Mouse (Mus musculus): Measurements from ENCODE around the gene Dnase1l1. TPM values are rescaled to one million over a fixed set of nuclear protein-coding genes. Genes with fewer than 3 reads are reported as not detected.

Gene Dnase1l1
- polyA plus RNA-seq, 1 experiment from 2014 or later: 15.7 TPM

DNA sequence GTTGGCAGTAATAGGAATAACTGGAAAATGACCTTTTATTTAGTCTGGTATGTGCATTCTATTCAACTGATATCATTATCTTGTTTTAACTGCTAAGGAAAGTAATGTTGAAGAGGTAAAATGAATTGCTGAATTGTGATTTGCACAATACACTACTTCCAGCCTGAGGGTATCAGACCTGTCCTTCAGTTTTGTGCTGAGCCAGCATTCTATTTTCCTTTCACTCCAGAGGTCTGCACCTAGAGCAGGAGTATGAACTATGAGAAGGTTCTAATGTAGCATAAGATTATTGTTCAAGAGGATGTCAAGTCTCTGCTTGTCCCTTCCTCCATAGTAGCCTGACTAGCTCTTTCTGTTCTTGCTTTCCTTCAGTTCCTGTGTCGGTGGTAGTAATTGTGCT is 16.2 kb upstream of the Dnase1l1 start:
- Histone ChIP-seq H3K4me1 (ENCODE audit: control insufficient read depth, insufficient read depth, low read length) (0 out of 2 replicates have a peak, but pooled peaks cover 3% of the 10 kb centered on the region), H3K4me2 (ENCODE audit: low read depth, low read length) (no peak overlapping the region), H3K9ac (ENCODE audit: low read length) (no peak overlapping the region), H3K27ac (ENCODE audit: low read length) (no peak overlapping the region), H3K9me3 (replicated peaks; ENCODE audit: control insufficient read depth, low read length) (no peaks in the 10 kb centered on the region), H3K4me3 (ENCODE audit: low read length) (no peak overlapping the region), H3K36me3 (ENCODE audit: control insufficient read depth, insufficient read depth) (peaks cover 7% of the 10 kb centered on the region), H3K27me3 (ENCODE audit: control insufficient read depth, insufficient read depth, low read length) (no peaks in the 10 kb centered on the region)
- 62% methylated on average over 1 of the region's 1 CpGs for WGBS
- no peak for ATAC-seq (replicated peaks; ENCODE audit: extremely low read depth, insufficient read depth, low FRiP score)

DNA sequence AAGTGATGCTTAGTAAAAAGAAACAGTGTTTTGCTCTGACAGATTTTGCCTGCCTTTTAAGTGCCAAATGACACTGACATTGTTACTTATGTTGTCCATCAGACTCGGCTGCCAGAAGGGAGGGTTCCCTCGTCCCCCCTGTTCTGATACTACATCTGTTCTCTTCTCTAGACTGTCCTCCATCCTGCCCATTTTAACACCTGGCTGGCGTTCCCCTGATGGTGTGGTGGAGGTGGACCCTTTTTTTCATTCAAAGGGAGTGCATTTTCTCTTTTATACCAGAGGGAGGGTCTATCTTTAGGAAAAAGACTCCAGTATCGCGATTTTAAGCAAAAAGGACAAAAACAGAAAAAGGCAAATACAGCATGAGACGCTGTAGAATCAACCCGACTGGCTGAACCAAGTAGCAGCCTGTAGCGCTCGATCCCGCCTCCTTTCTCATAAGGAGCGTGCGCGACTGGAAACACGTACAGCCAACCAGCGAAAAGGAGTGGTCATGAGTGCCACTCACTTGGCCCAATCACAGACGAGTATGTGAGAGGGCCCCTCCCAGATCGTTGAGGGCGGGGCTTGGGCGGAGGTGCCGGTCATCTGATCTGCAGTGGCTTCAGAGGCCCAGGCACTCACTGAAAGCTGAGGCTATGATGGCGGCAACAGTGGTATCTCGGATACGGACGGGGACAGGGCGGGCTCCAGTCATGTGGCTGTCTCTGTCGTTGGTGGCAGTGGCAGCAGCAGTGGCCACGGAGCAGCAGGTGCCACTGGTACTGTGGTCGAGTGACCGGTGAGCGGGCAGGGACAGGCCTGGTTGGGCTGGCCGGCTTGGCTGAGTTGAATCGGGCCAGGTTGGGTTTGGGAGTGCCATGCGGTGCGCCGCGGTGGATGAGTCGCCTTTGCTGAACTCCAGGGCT is 14.7 kb upstream of the Dnase1l1 start, which contains the start of gene Atp6ap1:
Atp6ap1 (plus strand) TSS at position 560 of the 911 bp plus-strand sequence.
- H3K36me3 ChIP-seq (ENCODE audit: control insufficient read depth, insufficient read depth): peaks cover 6% of the 10 kb centered on the region; the same call in 1 of the 2 replicates
- 14% methylated on average over 37 of the region's 37 CpGs for WGBS
- H3K4me3 ChIP-seq (ENCODE audit: low read length): peak within 1 kb of the TSS; percentile 73
- H3K27me3 ChIP-seq (ENCODE audit: control insufficient read depth, insufficient read depth, low read length): no peaks in the 10 kb centered on the region
- no peaks in the 10 kb centered on the region for H3K9me3 ChIP-seq (replicated peaks; ENCODE audit: control insufficient read depth, low read length)
- 0 out of 2 replicates have a peak, but pooled peaks cover 3% of the 10 kb centered on the region for H3K4me1 ChIP-seq (ENCODE audit: control insufficient read depth, insufficient read depth, low read length)
- H3K4me2 ChIP-seq (ENCODE audit: low read depth, low read length): peak within 1 kb of the TSS; percentile 73
- peak within 1 kb of the TSS; percentile 84 for H3K9ac ChIP-seq (ENCODE audit: low read length)
- H3K27ac ChIP-seq (ENCODE audit: low read length): peak within 1 kb of the TSS; percentile 62
- ATAC-seq (replicated peaks; ENCODE audit: extremely low read depth, insufficient read depth, low FRiP score): peak; percentile 97

DNA sequence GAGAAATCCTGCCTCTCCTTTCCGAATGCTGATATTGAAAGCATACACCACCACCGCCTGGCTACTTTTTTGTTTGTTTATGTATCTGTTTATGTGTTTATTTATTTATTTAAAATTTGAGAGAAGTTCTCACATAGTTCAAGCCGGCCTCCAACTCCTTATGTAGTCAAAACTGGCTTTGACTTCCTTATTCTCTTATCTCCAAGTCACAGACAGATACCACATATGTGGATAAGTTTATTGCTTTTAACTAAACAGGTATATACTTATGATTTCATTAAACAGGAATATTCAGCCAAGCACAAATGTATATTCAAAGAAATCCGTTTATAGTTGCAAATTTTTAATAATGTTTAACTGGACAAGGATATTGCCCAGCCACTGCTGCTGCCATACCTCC is 11.3 kb upstream of the Dnase1l1 start:
- H3K36me3 ChIP-seq (ENCODE audit: control insufficient read depth, insufficient read depth): peaks cover 4% of the 10 kb centered on the region; the same call in 1 of the 2 replicates
- H3K4me1 ChIP-seq (ENCODE audit: control insufficient read depth, insufficient read depth, low read length): 0 out of 2 replicates have a peak, but pooled peaks cover 3% of the 10 kb centered on the region
- no peaks in the 10 kb centered on the region for H3K9me3 ChIP-seq (replicated peaks; ENCODE audit: control insufficient read depth, low read length)
- no peak overlapping the region for H3K9ac ChIP-seq (ENCODE audit: low read length)
- H3K27ac ChIP-seq (ENCODE audit: low read length): no peak overlapping the region
- WGBS: 76% methylated on average over 4 of the region's 4 CpGs
- no peak overlapping the region for H3K4me3 ChIP-seq (ENCODE audit: low read length)
- H3K4me2 ChIP-seq (ENCODE audit: low read depth, low read length): no peak overlapping the region
- no peak for ATAC-seq (replicated peaks; ENCODE audit: extremely low read depth, insufficient read depth, low FRiP score)
- H3K27me3 ChIP-seq (ENCODE audit: control insufficient read depth, insufficient read depth, low read length): no peaks in the 10 kb centered on the region

GRCm38 (mm10) chrX:74283092-74283437 is 928 bp upstream of the Dnase1l1 start:
- no peak; the same call in 1 of the 2 replicates for ATAC-seq (replicated peaks; ENCODE audit: extremely low read depth, insufficient read depth, low FRiP score)
- 25% methylated on average over 5 of the region's 5 CpGs for WGBS

DNA sequence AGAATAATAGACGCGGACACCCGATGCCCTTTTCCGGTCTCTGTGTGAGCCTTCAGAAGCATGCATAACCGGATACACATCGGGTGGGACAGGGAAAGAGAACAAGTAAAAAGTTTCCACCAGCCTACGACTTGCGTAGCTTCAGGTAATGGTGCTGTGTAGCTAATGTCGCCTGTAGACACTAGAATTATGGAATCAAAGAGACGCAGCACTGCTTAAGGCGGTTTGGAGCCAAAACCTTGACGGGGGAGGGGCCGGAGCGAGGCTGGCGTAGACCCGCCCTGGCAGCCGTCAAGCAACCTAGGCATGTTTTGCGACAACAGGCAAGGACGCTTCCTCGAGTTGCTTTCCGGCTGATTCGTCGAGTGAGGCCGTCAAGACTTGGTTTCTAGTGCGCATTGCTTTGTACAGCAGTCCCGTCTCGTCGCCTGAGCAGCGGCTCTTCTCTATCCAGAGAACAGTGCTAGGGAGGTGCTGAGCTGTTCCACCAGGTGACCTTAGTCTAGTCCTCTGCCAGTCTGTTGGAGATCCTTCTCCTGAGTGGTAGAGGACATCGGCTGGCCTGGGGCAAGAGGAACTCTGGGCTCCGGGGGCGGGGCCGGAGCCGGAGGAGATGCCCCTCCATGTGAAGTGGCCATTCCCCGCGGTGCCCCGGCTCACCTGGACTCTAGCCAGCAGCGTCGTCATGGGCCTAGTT is 406 bp upstream of the Dnase1l1 start:
- H3K4me2 ChIP-seq (ENCODE audit: low read depth, low read length): peak overlapping the region; percentile 79
- H3K4me1 ChIP-seq (ENCODE audit: control insufficient read depth, insufficient read depth, low read length): peaks cover 3% of the 10 kb centered on the region; the same call in 1 of the 2 replicates
- peak overlapping the region; percentile 67 for H3K4me3 ChIP-seq (ENCODE audit: low read length)
- no peaks in the 10 kb centered on the region for H3K36me3 ChIP-seq (ENCODE audit: control insufficient read depth, insufficient read depth)
- H3K27me3 ChIP-seq (ENCODE audit: control insufficient read depth, insufficient read depth, low read length): no peaks in the 10 kb centered on the region
- peak overlapping the region; percentile 93 for H3K27ac ChIP-seq (ENCODE audit: low read length)
- peak; percentile 68 for ATAC-seq (replicated peaks; ENCODE audit: extremely low read depth, insufficient read depth, low FRiP score)
- peak overlapping the region; percentile 78 for H3K9ac ChIP-seq (ENCODE audit: low read length)
- no peaks in the 10 kb centered on the region for H3K9me3 ChIP-seq (replicated peaks; ENCODE audit: control insufficient read depth, low read length)
- 16% methylated on average over 39 of the region's 39 CpGs for WGBS

More at GRCm38 (mm10) chrX:74283092-74283437, 928 bp upstream of the Dnase1l1 start:
- H3K36me3 ChIP-seq (ENCODE audit: control insufficient read depth, insufficient read depth): peaks cover 2% of the 10 kb centered on the region; the same call in 1 of the 2 replicates
- peaks cover 3% of the 10 kb centered on the region; the same call in 1 of the 2 replicates for H3K4me1 ChIP-seq (ENCODE audit: control insufficient read depth, insufficient read depth, low read length)
- peak overlapping the region; percentile 67 for H3K4me3 ChIP-seq (ENCODE audit: low read length)
- peak overlapping the region; percentile 79 for H3K4me2 ChIP-seq (ENCODE audit: low read depth, low read length)
- peak overlapping the region; percentile 78 for H3K9ac ChIP-seq (ENCODE audit: low read length)
- H3K27ac ChIP-seq (ENCODE audit: low read length): peak overlapping the region; percentile 93
- no peaks in the 10 kb centered on the region for H3K9me3 ChIP-seq (replicated peaks; ENCODE audit: control insufficient read depth, low read length)
- no peaks in the 10 kb centered on the region for H3K27me3 ChIP-seq (ENCODE audit: control insufficient read depth, insufficient read depth, low read length)

- H3K9me3 ChIP-seq (replicated peaks; ENCODE audit: control insufficient read depth, low read length): no peaks in the 10 kb centered on the region
- no peaks in the 10 kb centered on the region for H3K36me3 ChIP-seq (ENCODE audit: control insufficient read depth, insufficient read depth)
- H3K27ac ChIP-seq (ENCODE audit: low read length): peak overlapping the region; percentile 93
- H3K4me1 ChIP-seq (ENCODE audit: control insufficient read depth, insufficient read depth, low read length): peaks cover 3% of the 10 kb centered on the region; the same call in 1 of the 2 replicates
- H3K4me2 ChIP-seq (ENCODE audit: low read depth, low read length): peak overlapping the region; percentile 79
- 0 out of 2 replicates have a peak, but pooled peaks have one; percentile 13 for ATAC-seq (replicated peaks; ENCODE audit: extremely low read depth, insufficient read depth, low FRiP score)
- H3K27me3 ChIP-seq (ENCODE audit: control insufficient read depth, insufficient read depth, low read length): no peaks in the 10 kb centered on the region
- peak overlapping the region; percentile 72 for H3K9ac ChIP-seq (ENCODE audit: low read length)
- 8% methylated on average over 13 of the region's 14 CpGs for WGBS
- H3K4me3 ChIP-seq (ENCODE audit: low read length): peak overlapping the region; percentile 67
Measured at GRCm38 (mm10) chrX:74281041-74281731, 951 bp downstream of the Dnase1l1 start.

DNA sequence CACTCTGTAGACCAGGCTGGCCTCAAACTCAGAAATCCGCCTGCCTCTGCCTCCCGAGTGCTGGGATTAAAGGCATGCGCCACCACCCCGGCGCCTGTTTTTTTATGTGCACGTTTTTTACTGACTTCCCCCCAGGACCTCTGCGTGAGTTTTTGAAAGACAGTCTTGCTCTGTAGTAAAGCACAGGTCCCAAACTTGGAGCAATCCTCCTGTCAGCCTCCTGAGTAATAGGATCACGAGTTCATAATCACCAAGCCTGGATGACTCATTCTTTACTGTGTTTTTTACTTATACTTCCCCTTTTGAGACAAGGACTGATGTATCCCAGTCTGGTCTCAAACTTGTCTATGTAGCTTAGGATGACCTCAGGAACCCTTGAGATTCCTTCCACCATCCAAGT is 4.2 kb downstream of the Dnase1l1 start:
- Histone ChIP-seq H3K4me3 (ENCODE audit: low read length) (no peak overlapping the region), H3K27me3 (ENCODE audit: control insufficient read depth, insufficient read depth, low read length) (no peaks in the 10 kb centered on the region), H3K9ac (ENCODE audit: low read length) (no peak overlapping the region), H3K4me1 (ENCODE audit: control insufficient read depth, insufficient read depth, low read length) (no peaks in the 10 kb centered on the region), H3K4me2 (ENCODE audit: low read depth, low read length) (no peak overlapping the region), H3K36me3 (ENCODE audit: control insufficient read depth, insufficient read depth) (peaks cover 3% of the 10 kb centered on the region; the same call in 1 of the 2 replicates), H3K9me3 (replicated peaks; ENCODE audit: control insufficient read depth, low read length) (no peaks in the 10 kb centered on the region), H3K27ac (ENCODE audit: low read length) (no peak overlapping the region)
- no peak for ATAC-seq (replicated peaks; ENCODE audit: extremely low read depth, insufficient read depth, low FRiP score)
- 72% methylated on average over 8 of the region's 8 CpGs for WGBS

DNA sequence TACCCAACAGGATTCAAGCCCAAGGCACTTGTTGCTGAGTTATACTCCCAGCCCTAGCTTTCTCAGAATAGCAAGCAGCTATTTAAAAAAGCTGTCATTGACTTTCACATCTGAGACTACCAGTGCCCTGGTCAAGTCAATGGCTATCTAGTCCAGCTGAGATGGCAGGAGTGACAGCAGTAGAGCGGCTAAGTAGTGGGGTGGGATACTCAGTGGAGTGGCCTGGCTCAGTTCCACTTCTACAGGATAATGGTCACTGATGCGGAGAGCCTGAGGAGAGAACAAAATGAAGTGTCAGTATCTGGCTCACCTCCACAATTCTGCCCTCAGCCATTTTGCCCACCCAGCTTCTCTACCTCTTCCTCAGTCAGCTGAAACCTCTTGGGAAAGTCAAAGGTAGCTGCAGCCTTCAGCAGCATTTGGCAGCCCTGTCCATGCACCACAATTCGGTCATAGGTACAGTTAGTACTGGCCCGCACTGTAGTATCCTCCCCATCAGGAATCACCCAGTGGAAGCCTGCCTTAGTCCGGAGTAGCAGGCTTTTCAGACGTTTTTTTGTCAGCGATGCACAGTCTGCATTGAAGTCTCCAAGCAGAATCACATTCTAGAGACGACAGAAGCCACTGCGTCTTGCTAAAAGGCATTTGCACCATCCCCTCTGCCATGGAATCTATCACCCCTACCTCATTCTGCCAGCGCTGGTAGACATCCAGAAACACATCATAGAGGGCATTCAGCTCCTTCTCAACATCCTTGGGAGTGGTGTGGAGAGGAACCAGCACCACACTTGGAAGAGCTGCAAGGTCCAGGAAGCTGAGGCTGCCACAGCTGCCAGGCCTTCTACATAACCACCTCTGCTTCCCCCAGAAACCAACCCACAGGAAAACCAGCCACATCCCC is 8.5 kb downstream of the Dnase1l1 start:
- H3K27me3 ChIP-seq (ENCODE audit: control insufficient read depth, insufficient read depth, low read length): no peaks in the 10 kb centered on the region
- no peak overlapping the region; the same call in 1 of the 2 replicates for H3K27ac ChIP-seq (ENCODE audit: low read length)
- no peak overlapping the region for H3K4me2 ChIP-seq (ENCODE audit: low read depth, low read length)
- no peak overlapping the region for H3K9ac ChIP-seq (ENCODE audit: low read length)
- H3K4me1 ChIP-seq (ENCODE audit: control insufficient read depth, insufficient read depth, low read length): no peaks in the 10 kb centered on the region
- peaks cover 3% of the 10 kb centered on the region; the same call in 1 of the 2 replicates for H3K36me3 ChIP-seq (ENCODE audit: control insufficient read depth, insufficient read depth)
- no peak overlapping the region for H3K4me3 ChIP-seq (ENCODE audit: low read length)
- ATAC-seq (replicated peaks; ENCODE audit: extremely low read depth, insufficient read depth, low FRiP score): no peak
- WGBS: 29% methylated on average over 10 of the region's 10 CpGs
- H3K9me3 ChIP-seq (replicated peaks; ENCODE audit: control insufficient read depth, low read length): no peaks in the 10 kb centered on the region

All from heart, embryonic 16.5 days (tissue).